27 mouse cellular contexts compared by ENCODE assay signal in genomic region chr14:121994846-121995556, GRCm38 (mm10). TPM values are rescaled to one million over a fixed set of nuclear protein-coding genes. Genes with fewer than 3 reads are reported as not detected.
A peak's percentile ranks its signal among the peaks of the same experiment; 100 is the strongest.
DNase-seq lines count a peak whose midpoint lies in the region; ATAC-seq and TF ChIP-seq lines count a peak whose summit lies in the region.
"Had no signal": no experiment of that assay in that cellular context is flagged by ENCODE, and none has a peak within 500 bp of the region (broad histone marks: within the 10 kb centered on the region; RNA-seq: fewer than 3 reads in every experiment).

No protein-coding gene starts in this region.

- TF ChIP-seq CTCF in lung, postnatal 0 days (IDR thresholded peaks at IDR 0.05): no peak
- no peak for TF ChIP-seq CTCF in MEL (IDR thresholded peaks at IDR 0.05 in 2 of 3, conservative IDR thresholded peaks at IDR 0.05 in 1 of 3; ENCODE audit: control insufficient read depth in 1 of 3, insufficient read depth in 1 of 3, low read depth in 2 of 3, low read length in 3 of 3, poor library complexity in 1 of 3, severe bottlenecking in 1 of 3)

- ATAC-seq in lung, postnatal 0 days: no peak
- ATAC-seq in common myeloid progenitor, adult 5-6 weeks (replicated peaks; ENCODE audit: low read depth, poor library complexity, severe bottlenecking): peak; percentile 73
- ATAC-seq: forebrain, embryonic 14.5 days; intestine, postnatal 0 days; liver, embryonic 12.5 days; midbrain, embryonic 15.5 days had no signal

- H3K27me3 ChIP-seq in lung, postnatal 0 days (replicated peaks; ENCODE audit: insufficient read depth, low read length): no peaks in the 10 kb centered on the region
- no peaks in the 10 kb centered on the region for H3K27me3 ChIP-seq in MEL (ENCODE audit: control insufficient read depth in 1 of 2, insufficient read depth in 2 of 2, low read length in 2 of 2)
- H3K27me3 ChIP-seq: embryonic facial prominence, embryonic 13.5 days; liver, embryonic 12.5 days; midbrain, embryonic 15.5 days had no signal

- no peak for TF ChIP-seq POLR2A in MEL (IDR thresholded peaks at IDR 0.05; ENCODE audit: control insufficient read depth in 1 of 2, insufficient read depth in 1 of 2, low read depth in 1 of 2, low read length in 2 of 2, poor library complexity in 1 of 2)

- no peak for TF ChIP-seq EP300 in lung, postnatal 0 days (IDR thresholded peaks at IDR 0.05)
- no peak for TF ChIP-seq EP300 in MEL (IDR thresholded peaks at IDR 0.05; ENCODE audit: low read depth in 1 of 2, low read length in 2 of 2)

- no peak overlapping the region for H3K4me2 ChIP-seq in lung, postnatal 0 days (replicated peaks; ENCODE audit: low read depth, low read length)
- H3K4me2 ChIP-seq: embryonic facial prominence, embryonic 13.5 days; heart, embryonic 11.5 days; hindbrain, embryonic 14.5 days; liver, embryonic 12.5 days; lung, embryonic 14.5 days; midbrain, embryonic 15.5 days had no signal

- no peaks in the 10 kb centered on the region for H3K9me3 ChIP-seq in lung, postnatal 0 days (ENCODE audit: low read length)
- no peaks in the 10 kb centered on the region for H3K9me3 ChIP-seq in MEL (replicated peaks; ENCODE audit: insufficient read depth, low read length)
- H3K9me3 ChIP-seq: embryonic facial prominence, embryonic 13.5 days; liver, embryonic 12.5 days; midbrain, embryonic 15.5 days had no signal

- no peak overlapping the region for H3K4me3 ChIP-seq in lung, postnatal 0 days (ENCODE audit: low read depth, low read length)
- H3K4me3 ChIP-seq in MEL (ENCODE audit: control insufficient read depth in 1 of 2, insufficient read depth in 1 of 2, low read depth in 2 of 2, low read length in 2 of 2): no peak overlapping the region
- H3K4me3 ChIP-seq: embryonic facial prominence, embryonic 13.5 days; layer of hippocampus, adult 2 months; left cerebral cortex, adult 2 months; liver, embryonic 12.5 days; midbrain, embryonic 15.5 days had no signal

- WGBS in lung, postnatal 0 days: 85% methylated on average over 7 of the region's 7 CpGs

- no peak for TF ChIP-seq RAD21 in MEL (IDR thresholded peaks at IDR 0.05; ENCODE audit: low read depth, low read length)

- H3K9ac ChIP-seq in lung, postnatal 0 days (replicated peaks; ENCODE audit: low read depth): no peak overlapping the region
- no peak overlapping the region for H3K9ac ChIP-seq in MEL (ENCODE audit: control insufficient read depth, low read depth, low read length, poor library complexity, severe bottlenecking)
- H3K9ac ChIP-seq: embryonic facial prominence, embryonic 13.5 days; hindbrain, embryonic 14.5 days; liver, embryonic 12.5 days; lung, embryonic 14.5 days; midbrain, embryonic 15.5 days had no signal

- no peaks in the 10 kb centered on the region for H3K79me2 ChIP-seq in MEL (ENCODE audit: control insufficient read depth, insufficient read depth, low read length, poor library complexity)

- H3K4me1 ChIP-seq in lung, postnatal 0 days (ENCODE audit: insufficient read depth, low read depth, low read length): no peaks in the 10 kb centered on the region; the same call in 1 of the 2 replicates
- peaks cover 18 to 25% of the 10 kb centered on the region in 2 experiments for H3K4me1 ChIP-seq in MEL (ENCODE audit: control insufficient read depth in 1 of 2, insufficient read depth in 2 of 2, low read length in 2 of 2)
- H3K4me1 ChIP-seq: embryonic facial prominence, embryonic 13.5 days; midbrain, embryonic 15.5 days had no signal

- no peak overlapping the region for H3K27ac ChIP-seq in lung, postnatal 0 days (ENCODE audit: low read length)
- H3K27ac ChIP-seq in MEL (ENCODE audit: control insufficient read depth, low read depth, low read length): peak overlapping the region; percentile 40; the same call in 1 of the 2 replicates
- H3K27ac ChIP-seq: embryonic facial prominence, embryonic 13.5 days; hindbrain, embryonic 14.5 days; layer of hippocampus, adult 2 months; left cerebral cortex, adult 2 months; liver, embryonic 12.5 days; midbrain, embryonic 15.5 days had no signal

- DNase-seq in lung, postnatal 0 days (ENCODE audit: low spot score): peak; percentile 44
- no peak for DNase-seq in lung, postnatal 14 days
- peak; percentile 61 for DNase-seq in MEL (ENCODE audit: low read depth, low spot score)
- peak; percentile 58 for DNase-seq in naive thymus-derived CD4-positive, alpha-beta T cell, adult 2 months (ENCODE audit: low read depth)
- no peak for DNase-seq in left cerebral cortex, adult 11 months (ENCODE audit: low spot score)
- no peak for DNase-seq in cerebellum, postnatal 25 days
- no peak for DNase-seq in right cerebral cortex, postnatal 14 days
- DNase-seq: adrenal gland, postnatal 25 days; cerebellum, adult 8-10 months; gastrocnemius, postnatal 14 days; heart, postnatal 10 days; kidney, postnatal 10 days; left cerebral cortex, postnatal 4 days; lung, embryonic 14.5 days; retina, postnatal 1 day; thymus, adult 2 months had no signal

- peaks cover 9% of the 10 kb centered on the region; the same call in 1 of the 2 replicates for H3K36me3 ChIP-seq in lung, postnatal 0 days (ENCODE audit: insufficient read depth, low read length)
- peaks cover 0 to 19% of the 10 kb centered on the region in 2 experiments; a peak in 3 of 4 replicates for H3K36me3 ChIP-seq in MEL (ENCODE audit: control insufficient read depth in 1 of 2, insufficient read depth in 2 of 2, low read length in 2 of 2)
- H3K36me3 ChIP-seq: midbrain, embryonic 15.5 days had no signal

TF ChIP-seq in MEL, 35 proteins besides CTCF, POLR2A, EP300 and RAD21:
- no peak for TF ChIP-seq NRF1 (IDR thresholded peaks at IDR 0.05; ENCODE audit: insufficient read depth, low read depth, low read length, poor library complexity, severe bottlenecking)
- TF ChIP-seq ZMIZ1 (IDR thresholded peaks at IDR 0.05; ENCODE audit: low read depth, low read length): no peak
- no peak for TF ChIP-seq POLR2AphosphoS2 (IDR thresholded peaks at IDR 0.05; ENCODE audit: low read length)
- no peak for TF ChIP-seq JUND (IDR thresholded peaks at IDR 0.05; ENCODE audit: low read depth, low read length)
- no peak for TF ChIP-seq E2F4 (IDR thresholded peaks at IDR 0.05; ENCODE audit: borderline replicate concordance, low read depth, low read length)
- 0 out of 2 replicates have a peak, but pooled peaks have one; percentile 14 for TF ChIP-seq HCFC1 (IDR thresholded peaks at IDR 0.05; ENCODE audit: low read depth, low read length)
- no peak for TF ChIP-seq MYB (IDR thresholded peaks at IDR 0.05; ENCODE audit: low read depth, low read length)
- 0 out of 2 replicates have a peak, but pooled peaks have one; percentile 49 for TF ChIP-seq MXI1 (IDR thresholded peaks at IDR 0.05; ENCODE audit: low read depth, low read length)
- TF ChIP-seq SIN3A (IDR thresholded peaks at IDR 0.05; ENCODE audit: low read length): 0 out of 2 replicates have a peak, but pooled peaks have one; percentile 10
- TF ChIP-seq GABPA (IDR thresholded peaks at IDR 0.05; ENCODE audit: low read depth, low read length): no peak
- no peak for TF ChIP-seq TAL1 (IDR thresholded peaks at IDR 0.05; ENCODE audit: low read length)
- no peak for TF ChIP-seq TBP (IDR thresholded peaks at IDR 0.05; ENCODE audit: low read depth, low read length)
- no peak for TF ChIP-seq TCF12 (IDR thresholded peaks at IDR 0.05; ENCODE audit: low read depth, low read length)
- TF ChIP-seq ETS1 (IDR thresholded peaks at IDR 0.05; ENCODE audit: low read depth, low read length): no peak
- TF ChIP-seq ELF1 (IDR thresholded peaks at IDR 0.05; ENCODE audit: low read depth, low read length): no peak; the same call in 1 of the 2 replicates
- TF ChIP-seq MEF2A (IDR thresholded peaks at IDR 0.05; ENCODE audit: extremely low read depth, insufficient replicate concordance, low read depth, low read length, poor library complexity, severe bottlenecking): no peak
- TF ChIP-seq BHLHE40 (IDR thresholded peaks at IDR 0.05; ENCODE audit: borderline replicate concordance, low read depth, low read length): no peak
- TF ChIP-seq RCOR1 (IDR thresholded peaks at IDR 0.05; ENCODE audit: low read depth, low read length): no peak
- TF ChIP-seq UBTF (IDR thresholded peaks at IDR 0.05; ENCODE audit: borderline replicate concordance, insufficient read depth, low read depth, low read length): no peak
- no peak for TF ChIP-seq MAX (IDR thresholded peaks at IDR 0.05; ENCODE audit: low read length)
- no peak for TF ChIP-seq POLR2AphosphoS5 (IDR thresholded peaks at IDR 0.05; ENCODE audit: borderline replicate concordance, low read depth, low read length)
- TF ChIP-seq ZKSCAN1 (IDR thresholded peaks at IDR 0.05; ENCODE audit: low read depth, low read length): no peak
- no peak for TF ChIP-seq MYC (IDR thresholded peaks at IDR 0.05; ENCODE audit: low read depth, low read length)
- TF ChIP-seq NELFE (IDR thresholded peaks at IDR 0.05; ENCODE audit: low read depth, low read length): no peak
- TF ChIP-seq USF1 (IDR thresholded peaks at IDR 0.05; ENCODE audit: low read depth, low read length): peak; percentile 55
TF ChIP-seq in MEL: peak in this region for 4.

RNA-seq across cellular contexts. Expression of gene Gpr183, which starts 30.0 kb away (rescaled TPM):
- polyA plus RNA-seq in lung, postnatal 0 days (2015; fragmentation: Nextera tagmentation; extraction: Ambion mirVana): 1.6 TPM in 2 replicates
- 0.04 and 0.07 TPM in 2 replicates for total RNA-seq in MEL (2012; rRNA removed)
- polyA plus RNA-seq in MEL (2012; ENCODE audit: insufficient read depth in 1 of 2, insufficient read length in 2 of 2, low read depth in 1 of 2, low replicate concordance in 2 of 2, missing spikeins in 1 of 2): under 1 TPM in 1 of 2 experiments, not detected in 1; 0.06 TPM
- 2.9 and 8.1 TPM in 2 replicates for total RNA-seq in common myeloid progenitor, adult 5-6 weeks (2017)

RNA-seq across cellular contexts. Expression of gene Timm8a2, which starts 39.5 kb away (rescaled TPM):
- not detected in 2 replicates for polyA plus RNA-seq in lung, postnatal 0 days (2015; fragmentation: Nextera tagmentation; extraction: Ambion mirVana)
- total RNA-seq in MEL (2012; rRNA removed): not detected in 2 replicates
- polyA plus RNA-seq in MEL (2012; ENCODE audit: insufficient read depth in 1 of 2, insufficient read length in 2 of 2, low read depth in 1 of 2, low replicate concordance in 2 of 2, missing spikeins in 1 of 2): under 1 TPM in 1 of 2 experiments, not detected in 1; 0.18 TPM
- total RNA-seq in common myeloid progenitor, adult 5-6 weeks (2017): not detected in 2 replicates
- total RNA-seq: adrenal gland, postnatal 25 days; gastrocnemius, postnatal 14 days; heart, postnatal 10 days; layer of hippocampus, adult 2 months; left cerebral cortex, adult 2 months had no signal
- polyA plus RNA-seq: embryonic facial prominence, embryonic 13.5 days; forebrain, embryonic 14.5 days; heart, embryonic 11.5 days; hindbrain, embryonic 14.5 days; intestine, postnatal 0 days; liver, embryonic 12.5 days; lung, embryonic 14.5 days; midbrain, embryonic 15.5 days; small intestine, adult 2 months had no signal

Comparison
In these comparisons a context has a peak if more than half of its experiments do, and no peak if none do; other contexts are left out.
1. DNase-seq: peak in lung, postnatal 0 days (single experiment), MEL (single experiment) and naive thymus-derived CD4-positive, alpha-beta T cell, adult 2 months (single experiment); none in lung, postnatal 14 days (single experiment), left cerebral cortex, adult 11 months (single experiment), cerebellum, postnatal 25 days (0 of 2) and right cerebral cortex, postnatal 14 days (single experiment).